Mouse (Mus musculus): ENCODE data around the gene Unc13d. TPM values are rescaled to one million over a fixed set of nuclear protein-coding genes. Genes with fewer than 3 reads are reported as not detected.

Unc13d gene
- polyA plus RNA-seq, 1 experiment from 2014 or later: 2.9 TPM

- WGBS: 92% methylated on average over 14 of the region's 14 CpGs
- Histone ChIP-seq H3K27me3 (replicated peaks; ENCODE audit: low read depth, poor library complexity, severe bottlenecking) (no peaks in the 10 kb centered on the region), H3K9me3 (no peaks in the 10 kb centered on the region), H3K36me3 (replicated peaks) (peaks cover 66% of the 10 kb centered on the region), H3K27ac (replicated peaks) (no peak overlapping the region), H3K4me3 (no peak overlapping the region), H3K4me1 (peaks cover 55% of the 10 kb centered on the region)
- no peak for DNase-seq (ENCODE audit: low spot score)
These were observed 5.4 kb upstream of the Unc13d start for GRCm38 (mm10) chr11:116083096-116083672.

GRCm38 (mm10) chr11:116081081-116081480 is 3.3 kb upstream of the Unc13d start:
- H3K4me1 ChIP-seq: peaks cover 62% of the 10 kb centered on the region
- H3K9me3 ChIP-seq: no peaks in the 10 kb centered on the region
- H3K27me3 ChIP-seq (replicated peaks; ENCODE audit: low read depth, poor library complexity, severe bottlenecking): no peaks in the 10 kb centered on the region
- H3K4me3 ChIP-seq: no peak overlapping the region
- 71% methylated on average over 6 of the region's 6 CpGs for WGBS
- no peak overlapping the region; the same call in 1 of the 2 replicates for H3K27ac ChIP-seq (replicated peaks)
- no peak for DNase-seq (ENCODE audit: low spot score)
- H3K36me3 ChIP-seq (replicated peaks): peaks cover 66% of the 10 kb centered on the region

- DNase-seq (ENCODE audit: low spot score): no peak
- Histone ChIP-seq H3K36me3 (replicated peaks) (peaks cover 58% of the 10 kb centered on the region), H3K27me3 (replicated peaks; ENCODE audit: low read depth, poor library complexity, severe bottlenecking) (no peaks in the 10 kb centered on the region), H3K4me1 (peaks cover 60% of the 10 kb centered on the region), H3K27ac (replicated peaks) (peak overlapping the region; percentile 76; the same call in 1 of the 2 replicates), H3K4me3 (no peak overlapping the region; the same call in 1 of the 2 replicates), H3K9me3 (no peaks in the 10 kb centered on the region)
- 80% methylated on average over 10 of the region's 10 CpGs for WGBS
These were observed 1.8 kb upstream of the Unc13d start for GRCm38 (mm10) chr11:116079511-116079910.

- 24% methylated on average over 10 of the region's 10 CpGs for WGBS
- Histone ChIP-seq H3K9me3 (no peaks in the 10 kb centered on the region), H3K27me3 (replicated peaks; ENCODE audit: low read depth, poor library complexity, severe bottlenecking) (no peaks in the 10 kb centered on the region), H3K27ac (replicated peaks) (peak overlapping the region; percentile 76), H3K36me3 (replicated peaks) (peaks cover 51% of the 10 kb centered on the region), H3K4me3 (peak overlapping the region; percentile 53), H3K4me1 (peaks cover 68% of the 10 kb centered on the region)
- DNase-seq (ENCODE audit: low spot score): peak; percentile 60
These were observed 1.0 kb upstream of the Unc13d start for GRCm38 (mm10) chr11:116078676-116079320.

- H3K4me3 ChIP-seq: peak overlapping the region; percentile 53
- H3K9me3 ChIP-seq: no peaks in the 10 kb centered on the region
- H3K27me3 ChIP-seq (replicated peaks; ENCODE audit: low read depth, poor library complexity, severe bottlenecking): no peaks in the 10 kb centered on the region
- DNase-seq (ENCODE audit: low spot score): peak; percentile 70
- peaks cover 46% of the 10 kb centered on the region for H3K36me3 ChIP-seq (replicated peaks)
- H3K27ac ChIP-seq (replicated peaks): peak overlapping the region; percentile 76
- H3K4me1 ChIP-seq: peaks cover 68% of the 10 kb centered on the region
- 8% methylated on average over 16 of the region's 16 CpGs for WGBS
These were observed 460 bp upstream of the Unc13d start for GRCm38 (mm10) chr11:116078221-116078620.

GRCm38 (mm10) chr11:116076836-116077235 is 925 bp downstream of the Unc13d start:
- no peaks in the 10 kb centered on the region for H3K9me3 ChIP-seq
- peak overlapping the region; percentile 76 for H3K27ac ChIP-seq (replicated peaks)
- no peaks in the 10 kb centered on the region for H3K27me3 ChIP-seq (replicated peaks; ENCODE audit: low read depth, poor library complexity, severe bottlenecking)
- DNase-seq (ENCODE audit: low spot score): no peak
- H3K4me1 ChIP-seq: peaks cover 68% of the 10 kb centered on the region
- H3K36me3 ChIP-seq (replicated peaks): peaks cover 32% of the 10 kb centered on the region
- 87% methylated on average over 7 of the region's 7 CpGs for WGBS
- peak overlapping the region; percentile 53 for H3K4me3 ChIP-seq

- peak overlapping the region; percentile 53; the same call in 1 of the 2 replicates for H3K4me3 ChIP-seq
- peaks cover 26% of the 10 kb centered on the region for H3K36me3 ChIP-seq (replicated peaks)
- no peaks in the 10 kb centered on the region for H3K27me3 ChIP-seq (replicated peaks; ENCODE audit: low read depth, poor library complexity, severe bottlenecking)
- peaks cover 64% of the 10 kb centered on the region for H3K4me1 ChIP-seq
- no peaks in the 10 kb centered on the region for H3K9me3 ChIP-seq
- peak overlapping the region; percentile 76 for H3K27ac ChIP-seq (replicated peaks)
- WGBS: 55% methylated on average over 7 of the region's 7 CpGs
- DNase-seq (ENCODE audit: low spot score): no peak
These were observed 1.6 kb downstream of the Unc13d start for GRCm38 (mm10) chr11:116076266-116076540.

GRCm38 (mm10) chr11:116075539-116076265 is 2.1 kb downstream of the Unc13d start:
- 57% methylated on average over 20 of the region's 20 CpGs for WGBS
- Histone ChIP-seq H3K4me3 (peak overlapping the region; percentile 53; the same call in 1 of the 2 replicates), H3K27ac (replicated peaks) (peak overlapping the region; percentile 76), H3K9me3 (no peaks in the 10 kb centered on the region), H3K4me1 (peaks cover 62% of the 10 kb centered on the region), H3K27me3 (replicated peaks; ENCODE audit: low read depth, poor library complexity, severe bottlenecking) (no peaks in the 10 kb centered on the region), H3K36me3 (replicated peaks) (peaks cover 21% of the 10 kb centered on the region)
- no peak for DNase-seq (ENCODE audit: low spot score)

GRCm38 (mm10) chr11:116074436-116074991 is 3.2 kb downstream of the Unc13d start:
- no peak overlapping the region for H3K4me3 ChIP-seq
- H3K27me3 ChIP-seq (replicated peaks; ENCODE audit: low read depth, poor library complexity, severe bottlenecking): no peaks in the 10 kb centered on the region
- WGBS: 56% methylated on average over 7 of the region's 7 CpGs
- peaks cover 50% of the 10 kb centered on the region for H3K4me1 ChIP-seq
- peaks cover 9% of the 10 kb centered on the region for H3K36me3 ChIP-seq (replicated peaks)
- H3K27ac ChIP-seq (replicated peaks): peak overlapping the region; percentile 1; the same call in 1 of the 2 replicates
- H3K9me3 ChIP-seq: no peaks in the 10 kb centered on the region
- DNase-seq (ENCODE audit: low spot score): no peak

- H3K9me3 ChIP-seq: no peaks in the 10 kb centered on the region
- WGBS: 79% methylated on average over 3 of the region's 3 CpGs
- H3K27me3 ChIP-seq (replicated peaks; ENCODE audit: low read depth, poor library complexity, severe bottlenecking): no peaks in the 10 kb centered on the region
- no peak overlapping the region for H3K27ac ChIP-seq (replicated peaks)
- no peaks in the 10 kb centered on the region for H3K36me3 ChIP-seq (replicated peaks)
- no peak overlapping the region for H3K4me3 ChIP-seq
- peaks cover 31% of the 10 kb centered on the region for H3K4me1 ChIP-seq
- DNase-seq (ENCODE audit: low spot score): no peak
These were observed 5.2 kb downstream of the Unc13d start for GRCm38 (mm10) chr11:116072608-116073007.

- H3K27me3 ChIP-seq (replicated peaks; ENCODE audit: low read depth, poor library complexity, severe bottlenecking): no peaks in the 10 kb centered on the region
- no peak overlapping the region for H3K4me3 ChIP-seq
- H3K27ac ChIP-seq (replicated peaks): no peak overlapping the region
- H3K36me3 ChIP-seq (replicated peaks): no peaks in the 10 kb centered on the region
- WGBS: 64% methylated on average over 5 of the region's 5 CpGs
- no peaks in the 10 kb centered on the region for H3K9me3 ChIP-seq
- no peak for DNase-seq (ENCODE audit: low spot score)
- peaks cover 23% of the 10 kb centered on the region for H3K4me1 ChIP-seq
These were observed 6.3 kb downstream of the Unc13d start for GRCm38 (mm10) chr11:116071510-116071909.

GRCm38 (mm10) chr11:116065345-116065744 is 12.4 kb downstream of the Unc13d start:
- DNase-seq (ENCODE audit: low spot score): no peak
- Histone ChIP-seq H3K9me3 (no peaks in the 10 kb centered on the region), H3K4me3 (no peak overlapping the region), H3K27me3 (replicated peaks; ENCODE audit: low read depth, poor library complexity, severe bottlenecking) (no peaks in the 10 kb centered on the region), H3K36me3 (replicated peaks) (peaks cover 32% of the 10 kb centered on the region), H3K4me1 (peaks cover 17% of the 10 kb centered on the region; the same call in 1 of the 2 replicates), H3K27ac (replicated peaks) (no peak overlapping the region)
- WGBS: 88% methylated on average over 12 of the region's 12 CpGs
